Mouse (Mus musculus): ENCODE results near the gene Cpxm2. TPM values are rescaled to one million over a fixed set of nuclear protein-coding genes. Genes with fewer than 3 reads are reported as not detected.
A peak's percentile ranks its signal among the peaks of the same experiment; 100 is the strongest.

Cpxm2 gene
- total RNA-seq, 2 experiments from 2014 or later: 3.1 to 4.0 TPM

GRCm38 (mm10) chr7:132153725-132154147 is 803 bp downstream of the Cpxm2 start:
- DNase-seq (ENCODE audit: low spot score in 2 of 2): peak; percentile 50 to 71

GRCm38 (mm10) chr7:132145227-132145800 is 9.2 kb downstream of the Cpxm2 start:
- no peak for DNase-seq (ENCODE audit: low spot score in 2 of 2)

GRCm38 (mm10) chr7:132128687-132129086 is 25.9 kb downstream of the Cpxm2 start:
- DNase-seq (ENCODE audit: low spot score in 2 of 2): peak in 1 of 2 experiments; percentile 5

GRCm38 (mm10) chr7:132124948-132125347 is 29.6 kb downstream of the Cpxm2 start:
- no peak for DNase-seq (ENCODE audit: low spot score in 2 of 2)

GRCm38 (mm10) chr7:132123211-132123610 is 31.3 kb downstream of the Cpxm2 start:
- DNase-seq (ENCODE audit: low spot score in 2 of 2): no peak

GRCm38 (mm10) chr7:132119817-132120216 is 34.7 kb downstream of the Cpxm2 start:
- DNase-seq (ENCODE audit: low spot score in 2 of 2): no peak

- DNase-seq (ENCODE audit: low spot score in 2 of 2): no peak
Observed at GRCm38 (mm10) chr7:132111770-132112169, 42.8 kb downstream of the Cpxm2 start.

GRCm38 (mm10) chr7:132110308-132110707 is 44.2 kb downstream of the Cpxm2 start:
- DNase-seq (ENCODE audit: low spot score in 2 of 2): no peak

GRCm38 (mm10) chr7:132106891-132107290 is 47.6 kb downstream of the Cpxm2 start:
- no peak for DNase-seq (ENCODE audit: low spot score in 2 of 2)

GRCm38 (mm10) chr7:132105326-132105725 is 49.2 kb downstream of the Cpxm2 start:
- DNase-seq (ENCODE audit: low spot score in 2 of 2): no peak

- DNase-seq (ENCODE audit: low spot score in 2 of 2): no peak
Observed at GRCm38 (mm10) chr7:132098441-132098840, 56.1 kb downstream of the Cpxm2 start.

GRCm38 (mm10) chr7:132094666-132095065 is 59.9 kb downstream of the Cpxm2 start:
- DNase-seq (ENCODE audit: low spot score in 2 of 2): no peak

GRCm38 (mm10) chr7:132091551-132091950 is 63.0 kb downstream of the Cpxm2 start:
- DNase-seq (ENCODE audit: low spot score in 2 of 2): no peak

- peak in 1 of 2 experiments; percentile 36 for DNase-seq (ENCODE audit: low spot score in 2 of 2)
Observed at GRCm38 (mm10) chr7:132088606-132089005, 65.9 kb downstream of the Cpxm2 start.

- DNase-seq (ENCODE audit: low spot score in 2 of 2): no peak
Observed at GRCm38 (mm10) chr7:132088181-132088580, 66.4 kb downstream of the Cpxm2 start.

GRCm38 (mm10) chr7:132075825-132076224 is 78.7 kb downstream of the Cpxm2 start:
- no peak for DNase-seq (ENCODE audit: low spot score in 2 of 2)

GRCm38 (mm10) chr7:132074503-132074902 is 80.0 kb downstream of the Cpxm2 start:
- DNase-seq (ENCODE audit: low spot score in 2 of 2): peak in 1 of 2 experiments; percentile 15

- DNase-seq (ENCODE audit: low spot score in 2 of 2): no peak
Observed at GRCm38 (mm10) chr7:132070877-132071625, 83.5 kb downstream of the Cpxm2 start.

- no peak for DNase-seq (ENCODE audit: low spot score in 2 of 2)
Observed at GRCm38 (mm10) chr7:132067951-132068350, 86.6 kb downstream of the Cpxm2 start.

- no peak for DNase-seq (ENCODE audit: low spot score in 2 of 2)
Observed at GRCm38 (mm10) chr7:132067511-132067910, 87.0 kb downstream of the Cpxm2 start.

- no peak for DNase-seq (ENCODE audit: low spot score in 2 of 2)
Observed at GRCm38 (mm10) chr7:132060116-132060515, 94.4 kb downstream of the Cpxm2 start.

GRCm38 (mm10) chr7:132056565-132056964 is 98.0 kb downstream of the Cpxm2 start:
- no peak for DNase-seq (ENCODE audit: low spot score in 2 of 2)

GRCm38 (mm10) chr7:132046662-132047061 is 107.9 kb downstream of the Cpxm2 start:
- no peak for DNase-seq (ENCODE audit: low spot score in 2 of 2)

All from layer of hippocampus, postnatal 14 days (tissue).